Mouse (Mus musculus) regulatory T cell (primary cell): ENCODE results near the gene L1cam.

Source experiments
- in situ Hi-C: fragments of 300-600 bp; cut with MboI, MseI; formaldehyde crosslinking; loops from one replicate; pipeline ENCODE4 v1.15.1; 2025; ENCODE audit warnings: high pct_unique_total_duplicates

The L1cam gene

DNA sequence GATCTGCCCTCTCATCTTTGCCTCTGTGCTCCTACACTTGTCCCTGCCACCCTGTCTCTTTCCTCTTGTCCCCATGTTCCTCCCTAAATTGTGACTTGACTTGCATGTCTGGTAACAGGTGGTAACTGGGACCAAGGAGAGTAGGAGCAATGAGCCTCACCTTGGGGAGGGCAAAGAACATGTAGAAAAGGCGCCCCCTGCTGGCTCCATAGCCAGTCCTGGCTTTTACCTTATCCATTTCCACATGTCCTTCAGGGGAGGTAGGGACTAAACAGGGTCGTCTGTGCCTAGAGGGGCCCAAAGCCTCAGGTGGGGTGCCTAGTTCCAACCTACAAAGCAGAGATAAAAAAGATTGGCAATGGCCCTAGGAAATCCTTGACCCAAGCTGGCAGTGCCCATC, at the start of gene L1cam:
Gene L1cam, minus strand, starts transcription at position 387 of the 400 bp plus-strand sequence.
- in situ Hi-C loops = no loop called here

DNA sequence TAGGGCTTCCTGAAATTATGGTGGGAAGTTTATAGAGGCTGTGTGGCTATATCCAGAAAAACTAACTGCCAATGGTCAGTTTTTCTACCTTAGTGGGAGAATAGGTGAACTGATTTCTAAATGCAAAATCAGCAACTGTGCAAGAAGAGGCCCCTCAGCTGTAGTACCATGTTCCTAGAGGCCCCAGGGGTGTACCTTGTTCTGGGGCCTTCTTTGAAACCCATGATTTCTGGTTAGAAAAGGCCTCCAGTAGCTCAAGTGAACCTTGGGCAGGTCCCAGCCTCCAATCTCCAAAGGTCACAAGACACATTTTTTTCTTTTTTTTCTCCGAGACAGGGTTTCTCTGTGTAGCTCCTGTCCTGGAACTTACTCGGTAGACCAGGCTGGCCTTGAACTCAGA, 46.4 kb upstream of the L1cam start:
- in situ Hi-C loops = no loop called here

DNA sequence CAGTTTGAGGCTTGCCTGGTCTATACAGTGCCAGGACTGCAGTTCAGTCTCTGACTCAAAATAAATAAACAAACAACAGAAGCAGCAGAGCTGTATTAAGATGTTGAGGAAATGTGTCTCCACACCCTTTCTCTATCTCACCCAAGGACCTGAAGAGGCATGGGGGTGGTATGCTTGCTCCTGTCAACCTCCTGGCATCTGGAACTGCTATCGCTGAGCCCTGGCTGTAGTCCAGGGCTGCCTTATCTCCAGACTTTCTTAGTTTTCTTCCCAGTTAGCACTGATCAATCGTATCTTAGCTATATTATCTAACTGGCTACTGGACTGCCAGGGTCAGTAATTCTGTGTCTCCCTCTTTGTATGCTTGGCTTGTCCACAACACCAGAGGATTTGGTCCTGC, 46.0 kb upstream of the L1cam start:
- in situ Hi-C loops = no loop called here

GRCm38 (mm10) chrX:73931871-73932270, 36.0 kb upstream of the L1cam start:
- in situ Hi-C loops = no loop called here

GRCm38 (mm10) chrX:73930402-73931062, 34.6 kb upstream of the L1cam start, which contains the start of gene Renbp:
Renbp (minus strand) TSS chrX:73930850.
- in situ Hi-C loops = no loop called here

DNA sequence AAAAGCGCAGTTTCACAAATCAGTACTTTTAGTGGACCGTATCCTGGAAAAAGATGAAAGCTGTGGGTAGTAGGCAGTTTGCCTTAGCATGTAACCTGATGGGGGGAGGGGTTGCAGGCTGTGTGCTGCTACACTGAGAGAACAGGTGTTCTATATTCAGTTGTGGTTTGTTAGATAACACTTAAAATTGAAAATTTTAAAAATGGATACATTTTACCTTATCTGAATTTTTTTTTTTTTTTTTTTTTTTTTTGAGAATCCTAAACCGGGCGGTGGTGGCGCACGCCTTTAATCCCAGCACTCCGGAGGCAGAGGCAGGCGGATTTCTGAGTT, 26.6 kb upstream of the L1cam start:
- in situ Hi-C loops = no loop called here

DNA sequence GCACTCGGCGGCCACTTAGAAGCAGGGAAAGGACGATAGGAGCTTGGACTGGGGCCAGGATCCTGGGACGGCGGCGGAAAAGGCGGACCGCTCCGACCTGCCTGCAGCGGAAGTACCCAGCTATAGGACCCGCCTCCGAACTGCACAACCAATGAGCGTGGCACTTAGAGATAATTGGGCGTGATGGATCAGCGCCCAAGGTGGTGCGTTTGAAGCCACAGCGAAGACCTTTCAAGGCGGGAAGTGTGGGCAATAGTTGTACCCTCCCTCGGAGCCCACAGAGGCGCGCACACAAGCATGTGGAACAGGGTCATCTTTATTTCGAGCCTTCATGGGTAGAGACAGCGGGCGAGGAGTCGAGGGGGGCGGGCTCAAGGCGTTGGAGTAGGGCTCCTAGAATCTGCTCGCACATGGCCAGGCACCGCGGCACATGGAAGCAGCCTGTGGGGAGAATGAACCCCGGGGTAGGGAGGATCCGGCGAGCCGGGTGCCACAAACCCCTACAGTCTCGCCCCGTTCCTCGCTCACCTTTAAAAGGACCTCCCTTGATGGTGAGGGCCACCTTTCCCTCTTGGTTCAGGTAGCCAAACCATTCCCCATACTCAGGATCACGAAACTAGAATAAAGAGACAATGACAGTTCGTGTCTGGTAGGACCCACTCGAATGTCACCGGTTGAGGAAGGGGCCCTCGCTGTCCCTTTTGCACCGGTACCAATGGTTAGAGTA, 26.1 kb upstream of the L1cam start, which contains the start of the genes Arhgap4 and Naa10:
Gene Arhgap4, minus strand, starts transcription at position 48 of the 727 bp plus-strand sequence.
Gene Naa10, minus strand, starts transcription at position 122 of the 727 bp plus-strand sequence.
- in situ Hi-C loops = no loop called here

DNA sequence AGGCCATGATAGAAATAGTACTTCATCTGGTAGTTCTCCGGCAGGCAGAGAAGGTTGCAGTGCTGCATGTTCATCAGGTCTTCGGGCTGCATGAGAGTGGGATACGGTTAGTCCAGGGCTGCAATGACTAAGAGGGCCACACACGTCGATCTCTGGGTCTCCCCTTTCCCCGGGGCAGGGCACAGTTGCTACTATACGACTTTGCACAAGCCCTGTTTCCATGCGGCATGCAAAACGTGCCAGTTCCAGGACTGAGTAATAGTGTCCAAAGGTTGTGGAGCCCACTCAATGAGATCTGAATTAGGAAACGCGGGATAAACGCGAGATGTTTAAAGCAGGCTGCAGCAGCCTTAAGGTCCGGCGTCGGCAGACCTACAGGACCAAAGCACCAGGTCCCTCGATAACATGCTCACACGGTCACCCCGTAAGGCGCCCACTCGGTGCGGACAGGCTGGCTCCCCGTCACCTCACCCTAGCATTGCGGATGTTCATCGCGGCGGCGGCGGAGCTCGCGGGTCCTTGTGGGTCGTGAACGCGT, 25.4 kb upstream of the L1cam start:
- in situ Hi-C loops = no loop called here

DNA sequence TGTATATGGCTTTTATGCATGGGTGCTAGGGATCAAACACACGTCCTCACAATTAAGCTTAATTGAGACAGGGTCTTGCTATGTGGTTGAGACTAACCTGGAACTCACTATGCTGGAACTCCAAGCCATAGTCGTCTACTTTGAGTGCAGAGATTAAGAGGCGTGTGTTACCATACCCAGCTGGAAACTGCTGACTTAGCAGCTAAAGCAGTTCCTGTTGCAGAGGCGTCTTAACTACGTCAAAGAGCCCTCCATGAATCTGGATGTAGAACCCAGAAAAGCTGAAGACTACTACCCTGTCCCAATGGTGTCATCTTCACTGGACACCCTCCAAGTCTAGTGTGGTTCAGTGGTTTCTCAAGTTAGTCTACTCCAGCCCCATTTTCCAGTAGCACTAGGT, 22.7 kb upstream of the L1cam start:
- in situ Hi-C loops = no loop called here

GRCm38 (mm10) chrX:73916945-73917344, 21.0 kb upstream of the L1cam start:
- in situ Hi-C loops = no loop called here

- in situ Hi-C loops = no loop called here
Measured at GRCm38 (mm10) chrX:73914827-73915703, 19.2 kb upstream of the L1cam start.

- in situ Hi-C loops = no loop called here
Measured at GRCm38 (mm10) chrX:73911588-73911987, 15.7 kb upstream of the L1cam start.

DNA sequence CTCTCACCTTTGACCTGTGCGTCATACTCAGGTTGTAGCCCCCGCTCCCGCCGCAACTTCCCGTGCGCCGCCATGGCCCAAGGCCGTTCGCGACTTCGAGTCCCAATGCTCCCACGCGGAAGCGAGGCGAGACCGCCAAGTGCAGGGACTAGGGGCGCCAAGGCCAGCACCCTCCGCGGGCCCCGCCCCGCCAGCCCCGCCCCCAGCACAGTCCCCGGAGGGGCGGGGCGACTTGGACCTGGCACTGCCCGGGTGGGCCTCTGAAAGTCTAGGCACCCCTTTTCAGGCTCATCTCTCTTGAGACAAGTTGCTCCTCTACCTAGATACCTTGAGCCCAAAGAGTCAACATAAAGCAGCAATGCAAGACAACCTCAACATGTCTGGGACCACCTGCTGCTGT, 15.3 kb upstream of the L1cam start:
- in situ Hi-C loops = no loop called here

DNA sequence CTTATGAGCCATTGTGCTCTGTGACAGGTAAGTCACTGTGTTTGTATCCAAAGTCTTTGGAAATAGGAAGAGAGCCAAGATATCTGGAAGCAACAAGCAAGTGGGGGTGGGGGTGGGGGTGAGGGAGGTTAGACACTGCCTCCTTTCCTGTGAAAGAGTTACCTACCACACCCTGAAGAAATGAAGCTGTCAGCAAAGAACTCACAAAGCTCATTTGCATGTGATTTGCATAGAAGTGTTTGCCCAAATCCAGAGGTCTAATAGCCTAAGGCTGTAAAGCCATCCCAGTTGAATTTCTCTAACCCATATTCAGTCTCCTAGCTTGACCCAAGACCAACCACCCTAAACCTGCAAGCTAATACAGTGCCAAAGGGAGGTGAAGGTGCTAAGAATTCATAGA, 14.5 kb upstream of the L1cam start:
- in situ Hi-C loops = no loop called here

DNA sequence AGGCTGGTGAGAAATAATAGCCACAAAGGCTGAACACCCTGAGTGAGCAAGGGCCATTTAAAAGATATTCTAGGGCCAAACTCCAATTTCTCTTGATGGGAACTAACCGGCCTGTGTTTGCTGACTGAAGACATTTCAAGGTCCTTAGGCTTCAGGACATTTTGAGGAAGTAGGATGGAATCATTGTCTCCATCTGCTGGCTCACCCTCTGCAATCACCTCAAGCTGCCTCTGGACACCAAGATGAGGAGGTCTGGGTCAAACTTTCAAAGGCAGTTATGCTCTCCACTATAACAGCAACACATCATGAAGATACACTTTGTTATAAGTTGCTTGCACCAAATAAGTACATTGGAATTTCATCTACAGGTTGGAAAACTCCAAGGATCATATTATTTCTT, 14.1 kb upstream of the L1cam start:
- in situ Hi-C loops = no loop called here

- in situ Hi-C loops = no loop called here
Measured at GRCm38 (mm10) chrX:73897959-73898358, 2.1 kb upstream of the L1cam start.

- in situ Hi-C loops = no loop called here
Measured at GRCm38 (mm10) chrX:73892833-73893232, 3.1 kb downstream of the L1cam start.

GRCm38 (mm10) chrX:73891551-73892152, 4.3 kb downstream of the L1cam start, which contains the start of gene Avpr2:
Avpr2 (plus strand) TSS chrX:73892102.
- in situ Hi-C loops = no loop called here

DNA sequence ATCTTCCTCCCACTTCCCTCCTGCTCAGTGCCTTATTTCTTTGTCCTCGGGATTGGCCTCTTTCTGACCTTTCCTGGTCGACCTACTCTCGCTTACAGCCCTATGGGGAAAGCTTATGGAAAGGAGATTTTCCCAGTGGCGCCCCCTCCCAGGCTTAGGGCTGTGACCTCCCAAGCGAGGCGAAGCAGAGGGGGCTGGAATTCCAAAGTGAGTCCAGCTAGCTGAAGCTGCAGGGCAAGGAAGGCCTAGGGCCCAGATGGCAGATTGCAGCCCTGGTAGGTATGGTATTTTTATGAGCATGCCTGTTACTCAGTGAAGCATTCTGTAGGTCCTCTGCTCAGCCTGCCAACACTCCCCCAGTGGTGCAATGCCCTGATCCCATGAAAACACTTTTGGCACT, 14.4 kb downstream of the L1cam start:
- in situ Hi-C loops = no loop called here

GRCm38 (mm10) chrX:73881036-73881427, 14.9 kb downstream of the L1cam start:
- in situ Hi-C loops = no loop called here

GRCm38 (mm10) chrX:73880194-73881035, 15.5 kb downstream of the L1cam start:
- in situ Hi-C loops = no loop called here
